Mouse (Mus musculus) kidney, adult 9 months (tissue): ENCODE measurements at regions not wholly inside any gene's neighbourhood (a gene's known extent, or its start where the extent isn't known, plus 50 kb on each side); places are given as distances from the start of the nearest gene placed in this dataset.

Experiments used
- DNase-seq: peaks from one replicate; pipeline ENCODE4 v3.0.0; 2022

- DNase-seq: no peak
Observed at GRCm38 (mm10) chr17:52195804-52196203, 362.7 kb upstream of the Satb1 start.

GRCm38 (mm10) chr17:52191064-52191682, 358.1 kb upstream of the Satb1 start:
- DNase-seq: no peak

- DNase-seq: peak; percentile 54
Observed at GRCm38 (mm10) chr17:52182706-52183105, 349.6 kb upstream of the Satb1 start.

- no peak for DNase-seq
Observed at GRCm38 (mm10) chr17:52177996-52178395, 344.9 kb upstream of the Satb1 start.

- DNase-seq: no peak
Observed at GRCm38 (mm10) chr17:52168076-52168838, 335.2 kb upstream of the Satb1 start.

- no peak for DNase-seq
Observed at GRCm38 (mm10) chr17:52167658-52168057, 334.6 kb upstream of the Satb1 start.

GRCm38 (mm10) chr17:52165891-52166485, 332.9 kb upstream of the Satb1 start:
- DNase-seq: no peak

- DNase-seq: peak; percentile 6
Observed at GRCm38 (mm10) chr17:52162559-52163397, 329.7 kb upstream of the Satb1 start.

GRCm38 (mm10) chr17:52150496-52150895, 317.4 kb upstream of the Satb1 start:
- DNase-seq: no peak

GRCm38 (mm10) chr17:52149834-52150233, 316.7 kb upstream of the Satb1 start:
- no peak for DNase-seq

GRCm38 (mm10) chr17:52149068-52149467, 316.0 kb upstream of the Satb1 start:
- no peak for DNase-seq

- DNase-seq: no peak
Observed at GRCm38 (mm10) chr17:52103891-52104290, 270.8 kb upstream of the Satb1 start.

GRCm38 (mm10) chr17:52085834-52086233, 252.7 kb upstream of the Satb1 start:
- DNase-seq: peak; percentile 4

GRCm38 (mm10) chr17:52084455-52084854, 251.4 kb upstream of the Satb1 start:
- no peak for DNase-seq

GRCm38 (mm10) chr17:52079316-52079715, 246.2 kb upstream of the Satb1 start:
- no peak for DNase-seq

- DNase-seq: no peak
Observed at GRCm38 (mm10) chr17:52078496-52078895, 245.4 kb upstream of the Satb1 start.

GRCm38 (mm10) chr17:52077951-52078350, 244.9 kb upstream of the Satb1 start:
- no peak for DNase-seq

- no peak for DNase-seq
Observed at GRCm38 (mm10) chr17:52076746-52077145, 243.7 kb upstream of the Satb1 start.

- no peak for DNase-seq
Observed at GRCm38 (mm10) chr17:52067721-52068120, 234.6 kb upstream of the Satb1 start.

GRCm38 (mm10) chr17:52064618-52065017, 231.5 kb upstream of the Satb1 start:
- DNase-seq: no peak

- DNase-seq: no peak
Observed at GRCm38 (mm10) chr17:52063121-52063520, 230.0 kb upstream of the Satb1 start.

- DNase-seq: no peak
Observed at GRCm38 (mm10) chr17:52062096-52062665, 229.1 kb upstream of the Satb1 start.

- DNase-seq: no peak
Observed at GRCm38 (mm10) chr17:52036479-52036878, 203.4 kb upstream of the Satb1 start.
